10 mouse cellular contexts compared by ENCODE assay signal in the genomic region with DNA sequence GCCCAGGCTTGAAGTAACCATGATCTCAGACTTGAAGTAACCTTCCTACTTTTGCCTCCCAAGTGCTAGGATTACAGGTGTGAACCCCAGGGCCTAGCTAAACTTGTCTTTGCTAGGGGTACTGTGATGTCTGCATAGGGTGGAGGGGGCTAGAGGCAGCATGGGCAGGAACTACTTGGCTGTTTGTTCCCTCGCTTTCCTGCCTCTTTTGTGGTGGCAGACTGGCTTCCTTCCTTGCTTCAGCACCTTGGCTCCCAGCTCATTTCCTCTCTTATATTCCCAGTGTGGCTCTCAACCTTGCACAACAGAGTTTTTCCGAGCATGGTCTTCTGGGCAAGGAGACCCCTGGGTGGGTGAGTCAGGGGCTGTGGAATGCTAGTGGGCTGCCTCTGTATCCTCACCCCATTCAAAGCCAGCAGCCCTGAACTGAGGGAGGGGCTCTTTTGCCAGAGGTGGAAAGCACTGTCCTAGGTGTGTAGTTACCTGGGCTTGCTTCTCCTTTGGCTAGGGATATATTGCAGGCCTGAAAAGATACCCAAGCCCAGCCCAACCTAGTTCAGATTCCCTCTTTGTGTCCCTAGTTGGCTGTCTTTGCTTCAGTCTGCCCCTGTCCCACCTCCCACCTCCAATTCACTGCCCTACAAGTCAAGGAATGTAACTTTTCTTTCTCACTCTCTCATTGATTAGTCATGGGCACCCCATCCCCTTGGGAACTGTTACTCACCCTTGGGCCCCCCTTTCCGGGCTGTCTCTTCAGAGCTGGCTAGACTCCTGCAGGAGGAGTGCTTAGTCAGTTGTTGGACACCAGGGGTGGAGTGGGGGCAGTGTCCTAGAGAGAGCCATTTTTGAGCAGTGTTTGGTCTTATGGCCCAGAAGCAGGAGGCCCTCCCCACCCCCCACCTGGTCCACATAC. TPM values are rescaled to one million over a fixed set of nuclear protein-coding genes. Genes with fewer than 3 reads are reported as not detected.
DNase-seq lines count a peak whose midpoint lies in the region; ATAC-seq and TF ChIP-seq lines count a peak whose summit lies in the region.
"Had no signal": no experiment of that assay in that cellular context is flagged by ENCODE, and none has a peak within 500 bp of the region (broad histone marks: within the 10 kb centered on the region; RNA-seq: fewer than 3 reads in every experiment).

No protein-coding gene starts in this region.

- in situ Hi-C loops in CH12.LX (cut with MboI; ENCODE audit: low pct_ligation_motif_present, low pct_unique_long_range_greater_than_20kb, low sequenced_read_pairs), result no loop called here
- in situ Hi-C loops in Patski (cut with MboI; ENCODE audit: low pct_unique_long_range_greater_than_20kb), result no loop called here

- CTCF ChIA-PET in Patski (lab: Charles Lee), result interaction anchor here (0.7 to 1.7 kb wide), 5 partner anchors 10 to 23 kb away, joined by 3 to 9 read pairs (median 5); a partner anchor contains a TSS

- no peak overlapping the region for H3K9ac ChIP-seq in intestine, embryonic 14.5 days (ENCODE audit: low read length)
- H3K9ac ChIP-seq in intestine, postnatal 0 days (ENCODE audit: low read depth, low read length), result no peak overlapping the region
- no peak overlapping the region for H3K9ac ChIP-seq in CH12.LX (ENCODE audit: insufficient read depth, low read depth)
- H3K9ac ChIP-seq in intestine, embryonic 16.5 days (ENCODE audit: low read depth, low read length), result no peak overlapping the region
- no peak overlapping the region for H3K9ac ChIP-seq in forebrain, embryonic 11.5 days (ENCODE audit: low read length)
- H3K9ac ChIP-seq: liver, embryonic 12.5 days had no signal

- no peak for TF ChIP-seq EP300 in CH12.LX (IDR thresholded peaks at IDR 0.05; ENCODE audit: low read length)

- H3K4me1 ChIP-seq in intestine, embryonic 14.5 days (replicated peaks; ENCODE audit: control insufficient read depth, insufficient read depth, low read length), result peaks cover 37% of the 10 kb centered on the region
- H3K4me1 ChIP-seq in intestine, postnatal 0 days (replicated peaks; ENCODE audit: control insufficient read depth, insufficient read depth, low read length), result no peaks in the 10 kb centered on the region; the same call in 1 of the 2 replicates
- H3K4me1 ChIP-seq in CH12.LX (ENCODE audit: control insufficient read depth in 1 of 2, insufficient read depth in 2 of 2), result peaks cover 24 to 47% of the 10 kb centered on the region in 2 experiments
- H3K4me1 ChIP-seq in intestine, embryonic 16.5 days (ENCODE audit: control insufficient read depth, insufficient read depth, low read length), result peaks cover 9% of the 10 kb centered on the region
- H3K4me1 ChIP-seq in forebrain, embryonic 11.5 days (replicated peaks; ENCODE audit: control insufficient read depth, insufficient read depth, low read length), result no peaks in the 10 kb centered on the region

- no peak for DNase-seq in intestine, embryonic 14.5 days (ENCODE audit: low spot score)
- peak; percentile 34 for DNase-seq in CH12.LX (ENCODE audit: extremely low read depth)
- DNase-seq in Patski (ENCODE audit: low read depth, low spot score), result no peak
- DNase-seq in layer of hippocampus, postnatal 25 days (ENCODE audit: extremely low spot score in 1 of 2, low spot score in 1 of 2), result no peak
- DNase-seq in urinary bladder, postnatal 14 days (ENCODE audit: low spot score), result no peak
- no peak for DNase-seq in forebrain, embryonic 11.5 days (ENCODE audit: low spot score)

- H3K4me3 ChIP-seq in intestine, embryonic 14.5 days (ENCODE audit: low read depth, low read length), result no peak overlapping the region
- no peak overlapping the region for H3K4me3 ChIP-seq in intestine, postnatal 0 days (ENCODE audit: low read depth, low read length)
- no peak overlapping the region for H3K4me3 ChIP-seq in CH12.LX (replicated peaks in 1 of 3; ENCODE audit: low read depth in 2 of 3, low read length in 2 of 3, poor library complexity in 1 of 3)
- no peak overlapping the region for H3K4me3 ChIP-seq in intestine, embryonic 16.5 days (ENCODE audit: low read length)
- H3K4me3 ChIP-seq in forebrain, embryonic 11.5 days (ENCODE audit: low read depth, low read length), result no peak overlapping the region
- H3K4me3 ChIP-seq: liver, embryonic 12.5 days had no signal

- H3K27ac ChIP-seq in intestine, embryonic 14.5 days (ENCODE audit: low read depth), result peak overlapping the region; percentile 87
- no peak overlapping the region for H3K27ac ChIP-seq in intestine, postnatal 0 days (ENCODE audit: low read depth, low read length)
- H3K27ac ChIP-seq in CH12.LX (ENCODE audit: insufficient read depth, low read depth), result no peak overlapping the region
- H3K27ac ChIP-seq in intestine, embryonic 16.5 days (ENCODE audit: low read length), result peak overlapping the region; percentile 71
- no peak overlapping the region for H3K27ac ChIP-seq in forebrain, embryonic 11.5 days (ENCODE audit: low read depth, low read length)
- H3K27ac ChIP-seq: liver, embryonic 12.5 days had no signal

- no peaks in the 10 kb centered on the region for H3K36me3 ChIP-seq in intestine, embryonic 14.5 days (ENCODE audit: control insufficient read depth, insufficient read depth, low read length)
- H3K36me3 ChIP-seq in intestine, postnatal 0 days (ENCODE audit: control insufficient read depth, insufficient read depth), result no peaks in the 10 kb centered on the region
- no peaks in the 10 kb centered on the region for H3K36me3 ChIP-seq in CH12.LX (replicated peaks in 1 of 2; ENCODE audit: control insufficient read depth in 1 of 2, insufficient read depth in 1 of 2, low read length in 1 of 2)
- H3K36me3 ChIP-seq in intestine, embryonic 16.5 days (ENCODE audit: control insufficient read depth, insufficient read depth, low read length), result no peaks in the 10 kb centered on the region
- no peaks in the 10 kb centered on the region for H3K36me3 ChIP-seq in forebrain, embryonic 11.5 days (ENCODE audit: control insufficient read depth, insufficient read depth, low read length)
- H3K36me3 ChIP-seq: liver, embryonic 12.5 days had no signal

- peak; percentile 66 for ATAC-seq in intestine, embryonic 14.5 days (replicated peaks; ENCODE audit: low FRiP score, low TSS enrichment, low read depth)
- ATAC-seq in intestine, postnatal 0 days, result no peak
- peak; percentile 60 for ATAC-seq in Patski
- ATAC-seq in intestine, embryonic 16.5 days, result peak; percentile 49
- no peak for ATAC-seq in forebrain, embryonic 11.5 days (replicated peaks; ENCODE audit: low FRiP score)
- ATAC-seq: liver, embryonic 12.5 days had no signal

- no peaks in the 10 kb centered on the region for H3K27me3 ChIP-seq in intestine, embryonic 14.5 days (replicated peaks; ENCODE audit: control insufficient read depth, insufficient read depth, low read length)
- no peaks in the 10 kb centered on the region for H3K27me3 ChIP-seq in intestine, postnatal 0 days (replicated peaks; ENCODE audit: control insufficient read depth, insufficient read depth, low read length)
- H3K27me3 ChIP-seq in CH12.LX (replicated peaks), result no peaks in the 10 kb centered on the region
- no peaks in the 10 kb centered on the region for H3K27me3 ChIP-seq in Patski
- H3K27me3 ChIP-seq in intestine, embryonic 16.5 days (replicated peaks; ENCODE audit: control insufficient read depth, insufficient read depth, low read length), result no peaks in the 10 kb centered on the region
- H3K27me3 ChIP-seq in forebrain, embryonic 11.5 days (ENCODE audit: control insufficient read depth, insufficient read depth, low read length), result no peaks in the 10 kb centered on the region

- no peak for TF ChIP-seq RAD21 in CH12.LX (IDR thresholded peaks at IDR 0.05; ENCODE audit: low read depth, low read length)

- TF ChIP-seq POLR2A in CH12.LX (IDR thresholded peaks at IDR 0.05; ENCODE audit: low read depth, low read length), result no peak

- WGBS in intestine, embryonic 14.5 days, result 76% methylated on average over 3 of the region's 3 CpGs
- WGBS in intestine, postnatal 0 days, result 70% methylated on average over 3 of the region's 3 CpGs
- 62% methylated on average over 3 of the region's 3 CpGs for WGBS in intestine, embryonic 16.5 days
- WGBS in forebrain, embryonic 11.5 days, result 71% methylated on average over 3 of the region's 3 CpGs

- dilution Hi-C loops in CH12.LX (cut with MboI; ENCODE audit: extremely low pct_ligation_motif_present, extremely low pct_unique_long_range_greater_than_20kb, low sequenced_read_pairs), result no loop called here

- no peak for TF ChIP-seq CTCF in intestine, postnatal 0 days (IDR thresholded peaks at IDR 0.05; ENCODE audit: low read depth)
- TF ChIP-seq CTCF in CH12.LX (conservative IDR thresholded peaks at IDR 0.05 in 1 of 2, IDR thresholded peaks at IDR 0.05 in 1 of 2; ENCODE audit: low read depth in 2 of 2, low read length in 2 of 2) (no peak), Patski (IDR thresholded peaks at IDR 0.05) (no peak)

- H3K79me2 ChIP-seq in CH12.LX (replicated peaks; ENCODE audit: control insufficient read depth, extremely low read depth, insufficient read depth, poor library complexity, severe bottlenecking), result no peaks in the 10 kb centered on the region

- POLR2A ChIA-PET in Patski (lab: Charles Lee), result interaction anchor here (2.3 kb wide), 1 partner anchor 12 kb away, joined by 7 read pairs; a partner anchor contains a TSS

- H3K4me2 ChIP-seq in intestine, embryonic 14.5 days (ENCODE audit: low read length), result peak overlapping the region; percentile 23; the same call in 1 of the 2 replicates
- no peak overlapping the region for H3K4me2 ChIP-seq in intestine, postnatal 0 days (replicated peaks; ENCODE audit: low read depth)
- no peak overlapping the region for H3K4me2 ChIP-seq in CH12.LX (ENCODE audit: insufficient read depth, low read depth, poor library complexity, severe bottlenecking)
- H3K4me2 ChIP-seq in intestine, embryonic 16.5 days (ENCODE audit: low read depth, low read length), result no peak overlapping the region
- H3K4me2 ChIP-seq in forebrain, embryonic 11.5 days (ENCODE audit: low read depth, low read length, severe bottlenecking), result no peak overlapping the region
- H3K4me2 ChIP-seq: liver, embryonic 12.5 days had no signal

- H3K9me3 ChIP-seq in intestine, embryonic 14.5 days (ENCODE audit: control insufficient read depth, low read length), result no peaks in the 10 kb centered on the region
- H3K9me3 ChIP-seq in intestine, postnatal 0 days (ENCODE audit: control insufficient read depth), result no peaks in the 10 kb centered on the region
- H3K9me3 ChIP-seq in CH12.LX (replicated peaks; ENCODE audit: low read length), result no peaks in the 10 kb centered on the region
- no peaks in the 10 kb centered on the region for H3K9me3 ChIP-seq in intestine, embryonic 16.5 days (ENCODE audit: control insufficient read depth, low read length)
- no peaks in the 10 kb centered on the region for H3K9me3 ChIP-seq in forebrain, embryonic 11.5 days (ENCODE audit: control insufficient read depth, low read length)
- H3K9me3 ChIP-seq: liver, embryonic 12.5 days had no signal

RNA-seq across cellular contexts. Expression of a gene that starts 11.4 kb away (rescaled TPM):
- 64.9 and 69.4 TPM in 2 replicates for polyA plus RNA-seq in intestine, embryonic 14.5 days (2014; fragmentation: Nextera tagmentation; extraction: Ambion mirVana)
- polyA plus RNA-seq in intestine, postnatal 0 days (2015; fragmentation: Nextera tagmentation; extraction: Ambion mirVana), result 25.0 and 25.8 TPM in 2 replicates
- total RNA-seq in CH12.LX (2012; rRNA removed) (0.17 and 0.21 TPM in 2 replicates), CH12.LX (2014; rRNA removed) (0.07 and 0.28 TPM in 2 replicates)
- polyA plus RNA-seq in CH12.LX (2012; ENCODE audit: insufficient read length, low read depth) (1.6 and 1.8 TPM in 2 replicates), Patski (2021) (48.6 TPM)
- polyA plus RNA-seq in intestine, embryonic 16.5 days (2015; fragmentation: Nextera tagmentation; extraction: Ambion mirVana), result 40.3 and 43.0 TPM in 2 replicates
- total RNA-seq in layer of hippocampus, postnatal 25 days (2021), result 1 to 10 TPM; 1.4 to 2.4 TPM
- polyA plus RNA-seq in forebrain, embryonic 11.5 days (2014; fragmentation: Nextera tagmentation; extraction: Ambion mirVana), result 22.0 and 22.4 TPM in 2 replicates

RNA-seq across cellular contexts. Expression of a gene that starts 38.1 kb away (rescaled TPM):
- polyA plus RNA-seq in intestine, embryonic 14.5 days (2014; fragmentation: Nextera tagmentation; extraction: Ambion mirVana), result 7.2 and 7.5 TPM in 2 replicates
- 2.9 and 3.1 TPM in 2 replicates for polyA plus RNA-seq in intestine, postnatal 0 days (2015; fragmentation: Nextera tagmentation; extraction: Ambion mirVana)
- total RNA-seq in CH12.LX (2012; rRNA removed), result 2.7 and 3.1 TPM in 2 replicates
- 1.0 and 1.2 TPM in 2 replicates for total RNA-seq in CH12.LX (2014; rRNA removed)
- polyA plus RNA-seq in CH12.LX (2012; ENCODE audit: insufficient read length, low read depth), result 45.2 and 59.9 TPM in 2 replicates
- 22.9 TPM for polyA plus RNA-seq in Patski (2021)
- polyA plus RNA-seq in intestine, embryonic 16.5 days (2015; fragmentation: Nextera tagmentation; extraction: Ambion mirVana), result 3.6 and 4.1 TPM in 2 replicates
- total RNA-seq in layer of hippocampus, postnatal 25 days (2021), result 10 to 100 TPM; 40.7 to 45.0 TPM
- polyA plus RNA-seq in forebrain, embryonic 11.5 days (2014; fragmentation: Nextera tagmentation; extraction: Ambion mirVana), result 27.4 and 27.8 TPM in 2 replicates

RNA-seq across cellular contexts. Expression of a gene that starts 52.3 kb away (rescaled TPM):
- not detected in 2 replicates for polyA plus RNA-seq in intestine, embryonic 14.5 days (2014; fragmentation: Nextera tagmentation; extraction: Ambion mirVana)
- 0.23 TPM in 1 of 2 replicates, not detected in the other for polyA plus RNA-seq in intestine, postnatal 0 days (2015; fragmentation: Nextera tagmentation; extraction: Ambion mirVana)
- 0.21 TPM in 1 of 2 replicates, not detected in the other for total RNA-seq in CH12.LX (2012; rRNA removed)
- not detected in 2 replicates for total RNA-seq in CH12.LX (2014; rRNA removed)
- not detected in 2 replicates for polyA plus RNA-seq in CH12.LX (2012; ENCODE audit: insufficient read length, low read depth)
- not detected for polyA plus RNA-seq in Patski (2021)
- not detected in 2 replicates for polyA plus RNA-seq in intestine, embryonic 16.5 days (2015; fragmentation: Nextera tagmentation; extraction: Ambion mirVana)
- not detected for total RNA-seq in layer of hippocampus, postnatal 25 days (2021)
- polyA plus RNA-seq in forebrain, embryonic 11.5 days (2014; fragmentation: Nextera tagmentation; extraction: Ambion mirVana), result not detected in 2 replicates
- total RNA-seq: midbrain, postnatal 0 days had no signal
- polyA plus RNA-seq: liver, embryonic 12.5 days; midbrain, postnatal 0 days had no signal

Comparison
In these comparisons a context has a peak if more than half of its experiments do, and no peak if none do; other contexts are left out.
1. ATAC-seq: peak in intestine, embryonic 14.5 days (single experiment), Patski (single experiment) and intestine, embryonic 16.5 days (single experiment); none in intestine, postnatal 0 days (single experiment) and forebrain, embryonic 11.5 days (single experiment).
2. H3K27ac ChIP-seq: peak in intestine, embryonic 14.5 days (single experiment) and intestine, embryonic 16.5 days (single experiment); none in intestine, postnatal 0 days (single experiment), CH12.LX (single experiment) and forebrain, embryonic 11.5 days (single experiment).